Mouse (Mus musculus) thymus, adult 18-20 months (tissue): ENCODE results near the gene Cln3.
A peak's percentile ranks its signal among the peaks of the same experiment; 100 is the strongest.

Experiments used
- DNase-seq, 2 experiments: peaks; one replicate each; pipeline ENCODE4 v3.0.0; 2022; ENCODE audit warnings: mixed read lengths in 2 of 2

Cln3 gene

GRCm38 (mm10) chr7:126594862-126595561 is 9.4 kb upstream of the Cln3 start, which contains the start of gene Il27:
Gene Il27 (minus strand): TSS chr7:126594941.
- no peak for DNase-seq

DNA sequence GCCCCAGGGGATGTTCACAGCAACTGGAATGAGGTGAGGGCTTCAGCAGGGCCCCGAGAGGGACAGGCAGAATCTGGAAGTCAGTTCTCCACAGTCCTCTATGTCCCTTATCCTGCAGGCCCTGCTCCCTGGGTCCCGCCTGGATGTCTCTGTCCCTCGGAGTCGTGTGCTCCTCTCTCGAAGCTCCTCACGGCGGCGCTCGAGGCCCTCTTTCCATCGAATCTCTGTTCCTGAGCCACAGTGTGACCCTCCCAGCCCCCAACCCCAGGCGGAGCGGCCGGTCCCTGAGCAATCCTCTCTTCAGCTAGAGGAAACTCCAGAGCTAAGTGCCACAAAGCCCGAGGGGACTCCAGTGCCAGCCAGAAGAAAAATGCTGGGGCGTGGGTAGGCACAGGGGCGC is 2.2 kb upstream of the Cln3 start:
- no peak for DNase-seq

DNA sequence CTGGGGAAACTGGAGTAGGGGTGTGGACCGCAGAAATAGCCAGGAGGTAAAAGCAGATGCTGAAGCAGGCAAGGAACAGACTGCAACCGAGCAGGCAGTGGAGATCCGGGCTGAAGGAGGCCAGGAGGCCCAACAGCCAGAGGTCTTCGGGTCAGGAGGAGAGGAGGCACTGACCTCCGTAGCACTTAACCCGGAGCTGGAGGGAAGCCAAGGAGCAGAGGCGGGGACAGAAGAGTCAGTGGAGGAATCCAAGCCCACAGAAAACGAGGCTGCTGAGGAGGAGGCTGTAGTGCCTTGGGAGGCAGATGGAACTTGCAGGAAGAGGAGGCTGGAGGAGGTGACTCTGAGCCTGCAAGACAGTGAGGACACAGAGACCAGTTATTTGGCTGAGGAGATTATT is 1.2 kb upstream of the Cln3 start:
- no peak for DNase-seq

- peak; percentile 22 to 48 for DNase-seq
These were observed 1.1 kb downstream of the Cln3 start, which contains the start of gene Apobr for GRCm38 (mm10) chr7:126584506-126584977. Gene Apobr (plus strand): TSS chr7:126584942.

GRCm38 (mm10) chr7:126583761-126584160 is 1.9 kb downstream of the Cln3 start:
- DNase-seq: no peak

- DNase-seq: peak; percentile 71 to 84
These were observed 2.3 kb downstream of the Cln3 start for GRCm38 (mm10) chr7:126583251-126583709.

DNA sequence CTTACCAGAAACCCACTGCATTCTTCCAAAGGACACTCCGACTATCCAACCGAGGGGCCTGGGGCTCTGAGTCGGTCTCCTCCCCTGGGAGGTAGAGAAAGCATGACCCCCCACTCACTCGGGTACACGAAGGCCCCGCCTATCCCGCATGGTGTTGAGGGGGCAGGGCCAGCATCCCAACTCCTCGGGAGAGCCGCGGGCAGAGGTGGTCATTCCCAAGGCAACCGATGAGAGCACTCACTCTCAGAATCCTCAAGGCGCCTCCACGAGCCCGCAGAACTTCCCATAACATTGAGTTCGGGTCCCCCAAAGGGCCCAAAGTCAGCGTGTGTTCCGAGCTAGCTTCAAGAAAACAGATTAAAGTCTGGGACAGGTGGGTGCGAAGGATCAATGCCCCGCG is 2.9 kb downstream of the Cln3 start:
- peak; percentile 15 to 50 for DNase-seq

DNA sequence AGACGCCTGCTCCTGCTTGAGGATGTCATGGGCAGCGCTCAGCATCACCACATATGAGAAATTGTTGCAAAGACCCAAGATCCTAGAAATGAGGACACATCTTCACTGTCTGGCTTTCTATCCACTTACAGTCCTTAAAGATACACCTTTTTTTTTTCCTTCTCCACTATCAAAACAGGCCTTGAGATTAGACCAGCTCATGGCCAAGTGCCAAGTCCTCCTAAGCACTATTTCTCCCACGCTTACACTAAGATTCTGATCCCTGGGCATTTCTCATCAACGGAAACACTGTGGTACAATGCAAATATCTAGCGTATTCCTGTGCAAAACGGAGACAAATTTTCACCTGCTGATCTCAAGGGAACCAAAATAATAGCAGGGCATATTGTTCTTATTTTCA is 4.0 kb downstream of the Cln3 start:
- DNase-seq: no peak

GRCm38 (mm10) chr7:126579172-126579571 is 6.4 kb downstream of the Cln3 start:
- peak; percentile 30 to 47 for DNase-seq

DNA sequence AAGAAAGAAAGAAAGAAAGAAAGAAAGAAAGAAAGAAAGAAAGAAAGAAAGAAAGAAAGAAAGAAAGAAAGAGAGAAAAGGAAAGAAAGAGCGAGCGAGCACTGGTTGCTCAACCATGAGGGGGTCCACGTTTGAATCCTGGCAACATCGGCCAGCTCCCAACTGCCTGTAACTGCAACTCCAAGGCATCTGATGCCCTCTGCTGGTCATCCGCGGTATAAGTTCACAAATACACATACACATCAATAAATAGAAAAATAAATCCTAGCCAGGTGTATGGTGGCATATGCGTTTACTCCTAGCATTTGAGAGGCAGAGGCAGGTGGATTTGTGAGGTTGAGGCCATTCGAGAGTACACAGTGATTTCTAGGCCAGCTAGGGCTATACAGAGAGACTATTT is 8.7 kb downstream of the Cln3 start:
- DNase-seq: no peak

DNA sequence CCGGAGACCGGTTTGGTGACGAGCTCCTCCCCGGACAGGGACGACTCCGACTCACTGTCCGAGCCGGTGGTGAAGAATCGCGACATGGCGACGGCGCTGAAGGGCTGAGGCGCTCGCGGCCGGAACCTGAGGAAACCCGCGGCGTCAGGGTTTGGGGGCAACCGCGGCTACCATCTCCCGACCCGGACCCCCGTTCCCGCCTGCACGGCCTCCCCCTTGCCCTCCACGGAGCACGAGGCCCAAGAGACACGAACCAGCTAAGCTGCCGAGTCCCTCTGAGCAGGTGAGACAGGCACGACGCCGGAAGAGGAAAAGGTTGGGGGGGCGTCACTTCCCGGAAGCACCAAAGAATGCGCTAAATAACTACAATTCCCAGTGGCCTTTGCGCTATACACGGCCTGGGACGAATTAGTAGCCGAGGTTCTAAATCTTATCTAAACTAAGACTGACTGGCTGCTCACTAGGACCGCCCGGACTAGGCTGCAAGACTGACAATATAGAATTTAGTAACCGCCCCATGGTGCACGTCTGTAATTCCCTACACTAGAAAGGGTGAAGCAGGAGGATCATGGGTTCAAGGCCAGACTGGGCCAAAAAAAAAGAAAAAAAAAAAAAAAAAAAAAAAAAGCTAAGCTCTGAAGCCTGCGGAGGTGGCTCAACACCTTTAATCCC is 19.4 kb downstream of the Cln3 start, which contains the start of gene Eif3c:
Gene Eif3c, minus strand, starts transcription at position 318 of the 672 bp plus-strand sequence.
- peak; percentile 69 to 77 for DNase-seq

DNA sequence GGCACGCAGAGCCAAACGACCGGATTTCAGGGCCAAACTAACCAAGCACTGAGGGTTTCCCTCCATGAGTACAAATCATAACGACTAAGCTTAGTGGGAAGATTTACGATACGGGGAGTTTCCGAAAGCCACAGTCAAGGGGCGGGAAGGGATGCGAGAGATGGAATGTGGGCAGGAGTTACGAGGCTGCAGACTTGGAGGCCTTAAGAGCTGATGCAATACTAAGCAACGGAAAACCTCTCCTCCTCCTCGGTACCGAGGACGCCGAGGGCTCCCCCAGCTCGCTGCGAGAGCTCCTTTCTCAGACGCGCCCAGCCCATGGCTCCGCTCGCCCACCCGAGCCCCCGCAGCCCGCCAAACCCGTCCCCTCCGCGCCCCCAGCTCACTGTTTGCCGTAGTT is 19.9 kb downstream of the Cln3 start:
- DNase-seq: no peak

DNA sequence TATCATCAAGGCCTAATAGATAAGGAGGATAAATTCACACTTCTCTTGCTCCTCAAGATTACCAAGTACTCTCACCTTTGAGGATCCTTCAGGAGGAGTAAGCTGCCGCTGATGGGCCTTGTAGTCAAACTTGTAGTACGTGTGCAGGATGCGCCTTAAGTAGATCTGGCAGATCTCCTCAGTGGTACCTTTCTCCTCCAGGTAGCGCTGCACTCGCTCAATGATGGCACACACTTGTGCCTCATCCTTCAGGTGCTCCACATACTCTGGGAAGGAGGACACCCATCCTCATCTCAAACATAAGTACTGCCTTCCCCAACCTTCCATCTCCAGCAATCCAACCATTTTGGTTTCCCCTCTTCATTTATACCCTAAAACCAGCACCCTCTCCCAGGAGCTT is 29.0 kb downstream of the Cln3 start:
- DNase-seq: no peak

DNA sequence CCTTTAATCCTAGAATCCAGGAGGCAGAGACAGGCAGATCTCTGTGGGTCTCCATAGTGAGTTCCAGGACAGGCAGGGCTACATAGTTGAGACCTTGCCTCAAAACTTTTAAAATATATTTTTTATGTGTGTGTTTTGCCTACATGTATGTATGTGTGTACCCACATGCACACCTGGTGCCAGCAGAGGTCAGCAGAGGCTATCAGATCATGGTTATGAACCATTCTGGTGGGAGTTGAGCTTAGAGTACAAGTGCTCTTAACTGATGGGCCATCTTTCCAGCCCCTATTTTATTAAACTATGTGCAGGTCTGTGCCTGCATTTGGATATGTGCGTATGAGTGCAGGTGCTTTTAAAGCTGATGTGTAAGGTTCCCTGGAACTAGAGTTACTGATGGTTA is 30.8 kb downstream of the Cln3 start:
- no peak for DNase-seq

- no peak for DNase-seq
These were observed 40.0 kb downstream of the Cln3 start for GRCm38 (mm10) chr7:126545631-126546030.

DNA sequence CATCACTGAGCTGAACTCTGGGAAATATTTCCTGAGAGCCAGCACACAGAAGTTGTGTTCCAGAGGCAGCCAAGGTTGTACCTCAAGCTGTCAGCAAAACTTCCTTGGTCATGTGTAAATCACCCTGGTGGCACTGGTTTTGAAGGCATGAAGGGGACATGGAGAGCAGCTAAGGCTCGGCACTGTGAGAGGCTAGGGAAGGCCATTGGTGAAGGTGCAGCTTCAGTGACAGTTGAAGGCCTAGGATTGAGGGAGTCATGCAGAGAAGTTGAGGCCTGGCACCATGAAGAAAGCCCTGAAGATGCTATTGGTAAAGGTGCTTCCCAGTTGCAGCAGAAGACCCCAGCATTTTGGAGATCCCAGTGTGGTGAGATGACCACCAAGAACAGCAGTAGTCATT is 44.0 kb downstream of the Cln3 start:
- no peak for DNase-seq

DNA sequence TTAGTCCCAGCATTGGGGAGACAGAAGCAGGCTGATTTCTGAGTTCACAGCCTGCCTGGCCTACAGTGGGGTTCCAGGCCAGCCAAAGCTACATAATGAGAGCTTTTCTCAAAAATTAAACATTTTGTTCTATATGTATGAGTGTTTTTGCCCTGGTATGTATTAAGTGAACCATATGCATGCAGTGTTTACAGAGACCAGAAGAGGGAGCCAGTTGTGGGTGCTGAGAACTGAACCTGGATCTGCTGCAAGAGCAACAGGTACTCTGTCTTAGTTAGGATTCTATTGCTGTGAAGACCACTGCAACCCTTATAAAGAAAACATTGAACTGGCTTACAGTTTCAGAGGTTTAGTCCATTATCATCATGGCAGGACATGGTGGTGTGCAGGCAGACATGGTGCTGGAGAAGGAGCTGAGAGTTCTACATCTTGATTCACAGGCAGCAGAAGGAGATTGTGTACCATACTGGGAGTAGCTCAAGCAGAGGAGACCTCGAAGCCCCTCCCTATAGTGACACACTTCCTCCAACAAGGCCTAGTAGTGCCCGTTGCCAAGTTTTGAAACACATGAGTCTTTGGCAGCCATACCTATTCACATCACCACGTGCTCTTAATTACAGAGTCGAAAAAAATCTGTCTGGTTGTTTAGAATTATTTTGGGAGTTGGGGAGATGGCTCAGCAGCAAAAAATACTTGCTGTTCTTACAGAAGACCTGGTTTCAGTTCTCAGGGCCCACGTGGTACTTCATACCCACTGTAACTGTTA is 47.6 kb downstream of the Cln3 start:
- no peak for DNase-seq

GRCm38 (mm10) chr7:126536466-126536865 is 49.2 kb downstream of the Cln3 start:
- DNase-seq: no peak

GRCm38 (mm10) chr7:126535766-126536165 is 49.9 kb downstream of the Cln3 start:
- DNase-seq: no peak

- no peak for DNase-seq
These were observed 52.2 kb downstream of the Cln3 start for GRCm38 (mm10) chr7:126533434-126533833.

DNA sequence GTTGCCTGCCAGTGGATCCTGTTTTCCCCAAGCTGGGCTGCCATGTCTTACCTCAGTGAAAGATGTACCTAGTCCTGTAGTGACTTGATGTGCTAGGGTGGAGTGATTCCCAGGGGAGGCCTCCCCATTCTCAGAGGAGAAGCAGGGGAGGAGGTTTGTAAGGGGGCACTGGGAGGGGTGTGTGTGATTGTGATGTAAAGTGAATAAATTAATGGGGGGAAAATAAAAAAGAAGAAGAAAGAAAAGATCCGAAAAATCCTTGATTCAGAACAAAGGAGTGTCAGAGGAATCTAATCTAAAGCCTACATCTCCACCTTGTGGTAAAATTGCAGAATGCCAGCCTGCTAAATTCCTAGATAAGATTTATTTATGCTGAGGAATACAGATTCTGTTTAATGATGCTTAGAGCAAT is 57.4 kb downstream of the Cln3 start:
- no peak for DNase-seq

GRCm38 (mm10) chr7:126523316-126523715 is 62.3 kb downstream of the Cln3 start:
- DNase-seq: no peak
